ENCODE assay signal across 11 mouse cellular contexts in genomic region chr13:36367712-36368491, GRCm38 (mm10).
DNase-seq lines count a peak whose midpoint lies in the region; ATAC-seq and TF ChIP-seq lines count a peak whose summit lies in the region.
"Had no signal": no experiment of that assay in that cellular context is flagged by ENCODE, and none has a peak within 500 bp of the region (broad histone marks: within the 10 kb centered on the region; RNA-seq: fewer than 3 reads in every experiment).

No protein-coding gene starts in this region.

- DNase-seq in cerebellum, postnatal 10 days: peak; percentile 38 to 61
- DNase-seq in cerebellum, adult 9-11 months: no peak
- peak; percentile 19 for DNase-seq in liver, adult 2 months (ENCODE audit: extremely low read depth, low read depth, low spot score)
- DNase-seq in liver, postnatal 0 days: no peak
- DNase-seq in induced T-regulatory cell, adult 2 months (ENCODE audit: low read depth): peak; percentile 20
- DNase-seq in right cerebral cortex, postnatal 36 days (ENCODE audit: low spot score in 2 of 2): peak; percentile 29 to 60
- DNase-seq in lung, postnatal 0 days (ENCODE audit: low spot score): no peak
- no peak for DNase-seq in gastrocnemius, postnatal 25 days
- DNase-seq: heart, postnatal 4 days had no signal

- no peaks in the 10 kb centered on the region for H3K36me3 ChIP-seq in liver, adult 2 months (ENCODE audit: control insufficient read depth, insufficient read depth, low read length)
- H3K36me3 ChIP-seq in liver, postnatal 0 days (replicated peaks; ENCODE audit: insufficient read depth, low read length): no peaks in the 10 kb centered on the region
- no peaks in the 10 kb centered on the region for H3K36me3 ChIP-seq in lung, postnatal 0 days (ENCODE audit: insufficient read depth, low read length)
- H3K36me3 ChIP-seq: forebrain, embryonic 15.5 days; limb, embryonic 15.5 days had no signal

- ATAC-seq in liver, postnatal 0 days: no peak
- no peak for ATAC-seq in lung, postnatal 0 days

- H3K79me2 ChIP-seq in liver, adult 2 months (ENCODE audit: control insufficient read depth, insufficient read depth, low read length): no peaks in the 10 kb centered on the region

- no peak for TF ChIP-seq CTCF in liver, adult 2 months (IDR thresholded peaks at IDR 0.05; ENCODE audit: low read depth, low read length)
- TF ChIP-seq CTCF in liver, postnatal 0 days (IDR thresholded peaks at IDR 0.05; ENCODE audit: low read depth): no peak
- no peak for TF ChIP-seq CTCF in lung, postnatal 0 days (IDR thresholded peaks at IDR 0.05)

- no peaks in the 10 kb centered on the region for H3K9me3 ChIP-seq in liver, postnatal 0 days (ENCODE audit: low read length)
- no peaks in the 10 kb centered on the region for H3K9me3 ChIP-seq in lung, postnatal 0 days (ENCODE audit: low read length)
- H3K9me3 ChIP-seq: forebrain, embryonic 15.5 days; limb, embryonic 15.5 days had no signal

- H3K9ac ChIP-seq in liver, adult 2 months (ENCODE audit: low read depth, low read length): no peak overlapping the region
- no peak overlapping the region for H3K9ac ChIP-seq in liver, postnatal 0 days (replicated peaks)
- H3K9ac ChIP-seq in lung, postnatal 0 days (replicated peaks; ENCODE audit: low read depth): no peak overlapping the region
- H3K9ac ChIP-seq: forebrain, embryonic 15.5 days; limb, embryonic 15.5 days had no signal

- H3K4me2 ChIP-seq in liver, postnatal 0 days (ENCODE audit: low read depth, low read length): no peak overlapping the region
- no peak overlapping the region for H3K4me2 ChIP-seq in lung, postnatal 0 days (replicated peaks; ENCODE audit: low read depth, low read length)
- H3K4me2 ChIP-seq: forebrain, embryonic 15.5 days; limb, embryonic 15.5 days had no signal

- no peak for TF ChIP-seq EP300 in liver, postnatal 0 days (IDR thresholded peaks at IDR 0.05; ENCODE audit: low read depth)
- no peak for TF ChIP-seq EP300 in lung, postnatal 0 days (IDR thresholded peaks at IDR 0.05)

- no peak for TF ChIP-seq POLR2A in liver, adult 2 months (IDR thresholded peaks at IDR 0.05; ENCODE audit: extremely low read depth, insufficient read depth, low read length)

- H3K4me3 ChIP-seq in liver, adult 2 months (ENCODE audit: insufficient read depth, low read depth, low read length): no peak overlapping the region
- H3K4me3 ChIP-seq in liver, postnatal 0 days (ENCODE audit: low read depth, low read length): no peak overlapping the region
- H3K4me3 ChIP-seq in lung, postnatal 0 days (ENCODE audit: low read depth, low read length): no peak overlapping the region
- H3K4me3 ChIP-seq: forebrain, embryonic 15.5 days; limb, embryonic 15.5 days had no signal

- H3K4me1 ChIP-seq in liver, adult 2 months (ENCODE audit: control insufficient read depth, insufficient read depth, low read length): no peaks in the 10 kb centered on the region; the same call in 1 of the 2 replicates
- no peaks in the 10 kb centered on the region for H3K4me1 ChIP-seq in liver, postnatal 0 days (ENCODE audit: insufficient read depth)
- H3K4me1 ChIP-seq in lung, postnatal 0 days (ENCODE audit: insufficient read depth, low read depth, low read length): no peaks in the 10 kb centered on the region
- H3K4me1 ChIP-seq: limb, embryonic 15.5 days had no signal

- H3K27ac ChIP-seq in liver, adult 2 months (replicated peaks; ENCODE audit: insufficient read depth, low read depth, low read length): no peak overlapping the region
- no peak overlapping the region for H3K27ac ChIP-seq in liver, postnatal 0 days (ENCODE audit: low read depth)
- no peak overlapping the region for H3K27ac ChIP-seq in lung, postnatal 0 days (ENCODE audit: low read length)
- H3K27ac ChIP-seq: limb, embryonic 15.5 days had no signal

- H3K27me3 ChIP-seq in liver, adult 2 months (ENCODE audit: control insufficient read depth, insufficient read depth, low read length): no peaks in the 10 kb centered on the region
- no peaks in the 10 kb centered on the region for H3K27me3 ChIP-seq in liver, postnatal 0 days (ENCODE audit: insufficient read depth, low read length)
- no peaks in the 10 kb centered on the region for H3K27me3 ChIP-seq in lung, postnatal 0 days (replicated peaks; ENCODE audit: insufficient read depth, low read length)
- H3K27me3 ChIP-seq: forebrain, embryonic 15.5 days; limb, embryonic 15.5 days had no signal

Comparison
In these comparisons a context has a peak if more than half of its experiments do, and no peak if none do; other contexts are left out.
1. DNase-seq: peak in cerebellum, postnatal 10 days (2 of 2), liver, adult 2 months (single experiment), induced T-regulatory cell, adult 2 months (single experiment) and right cerebral cortex, postnatal 36 days (2 of 2); none in cerebellum, adult 9-11 months (single experiment), liver, postnatal 0 days (single experiment), lung, postnatal 0 days (single experiment) and gastrocnemius, postnatal 25 days (single experiment).